Mouse (Mus musculus): ENCODE data around the gene Cchcr1.

Cchcr1 gene

GRCm38 (mm10) chr17:35554321-35554720 is 37.4 kb downstream of the Cchcr1 start:
- no peak for DNase-seq (ENCODE audit: low read depth in 1 of 2, low spot score in 2 of 2)

- no peak for DNase-seq (ENCODE audit: low read depth in 1 of 2, low spot score in 2 of 2)
Measured at GRCm38 (mm10) chr17:35554761-35555397, 38.0 kb downstream of the Cchcr1 start.

- DNase-seq (ENCODE audit: low read depth in 1 of 2, low spot score in 2 of 2) = no peak
Measured at GRCm38 (mm10) chr17:35556186-35556765, 39.4 kb downstream of the Cchcr1 start.

GRCm38 (mm10) chr17:35556812-35557211 is 39.9 kb downstream of the Cchcr1 start:
- no peak for DNase-seq (ENCODE audit: low read depth in 1 of 2, low spot score in 2 of 2)

- DNase-seq (ENCODE audit: low read depth in 1 of 2, low spot score in 2 of 2) = no peak
Measured at GRCm38 (mm10) chr17:35557351-35557750, 40.5 kb downstream of the Cchcr1 start.

- DNase-seq (ENCODE audit: low read depth in 1 of 2, low spot score in 2 of 2) = no peak
Measured at GRCm38 (mm10) chr17:35558216-35558615, 41.3 kb downstream of the Cchcr1 start.

- no peak for DNase-seq (ENCODE audit: low read depth in 1 of 2, low spot score in 2 of 2)
Measured at GRCm38 (mm10) chr17:35567150-35567549, 50.2 kb downstream of the Cchcr1 start, which contains the start of gene 2300002M23Rik. Gene 2300002M23Rik, plus strand, starts transcription at chr17:35567450.

GRCm38 (mm10) chr17:35567767-35568166 is 50.9 kb downstream of the Cchcr1 start:
- no peak for DNase-seq (ENCODE audit: low read depth in 1 of 2, low spot score in 2 of 2)

GRCm38 (mm10) chr17:35569091-35569944 is 52.4 kb downstream of the Cchcr1 start:
- DNase-seq (ENCODE audit: low read depth in 1 of 2, low spot score in 2 of 2) = no peak

- no peak for DNase-seq (ENCODE audit: low read depth in 1 of 2, low spot score in 2 of 2)
Measured at GRCm38 (mm10) chr17:35570836-35571235, 53.9 kb downstream of the Cchcr1 start.

GRCm38 (mm10) chr17:35571477-35571876 is 54.6 kb downstream of the Cchcr1 start:
- no peak for DNase-seq (ENCODE audit: low read depth in 1 of 2, low spot score in 2 of 2)

GRCm38 (mm10) chr17:35578211-35578610 is 61.3 kb downstream of the Cchcr1 start:
- peak; percentile 46 to 65 for DNase-seq (ENCODE audit: low read depth in 1 of 2, low spot score in 2 of 2)
